In genomic region chr10:20724906-20725305, GRCm38 (mm10) we compare ENCODE assay signal across 8 mouse cellular contexts. TPM values are rescaled to one million over a fixed set of nuclear protein-coding genes. Genes with fewer than 3 reads are reported as not detected.
DNase-seq lines count a peak whose midpoint lies in the region; ATAC-seq lines count a peak whose summit lies in the region.

Pde7b (minus strand) TSS chr10:20725078.

- intact Hi-C loops in heart, postnatal 14 days (cut with DNase I), result loop anchor here (5.0 kb wide), 3 partner anchors 178 to 318 kb away; no protein-coding TSS in a partner anchor

- no peaks in the 10 kb centered on the region for H3K27me3 ChIP-seq in forebrain, embryonic 16.5 days (replicated peaks; ENCODE audit: control insufficient read depth, insufficient read depth, low read length)
- 0 out of 2 replicates have a peak, but pooled peaks cover 7% of the 10 kb centered on the region for H3K27me3 ChIP-seq in liver, embryonic 15.5 days
- H3K27me3 ChIP-seq in stomach, embryonic 16.5 days (ENCODE audit: control insufficient read depth, insufficient read depth, low read length), result no peaks in the 10 kb centered on the region

- H3K4me3 ChIP-seq in forebrain, embryonic 16.5 days (replicated peaks; ENCODE audit: low read length), result peak within 1 kb of the TSS; percentile 41
- peak within 1 kb of the TSS; percentile 46 for H3K4me3 ChIP-seq in liver, embryonic 15.5 days (replicated peaks)
- peak within 1 kb of the TSS; percentile 49 for H3K4me3 ChIP-seq in stomach, embryonic 16.5 days (replicated peaks; ENCODE audit: low read length)

- H3K4me1 ChIP-seq in forebrain, embryonic 16.5 days (replicated peaks; ENCODE audit: control insufficient read depth, insufficient read depth, low read length), result peaks cover 21% of the 10 kb centered on the region
- H3K4me1 ChIP-seq in liver, embryonic 15.5 days (replicated peaks), result peaks cover 7% of the 10 kb centered on the region
- H3K4me1 ChIP-seq in stomach, embryonic 16.5 days (ENCODE audit: control insufficient read depth, insufficient read depth, low read length), result peaks cover 20% of the 10 kb centered on the region; the same call in 1 of the 2 replicates

- DNase-seq in CD4-positive, CD25-positive, alpha-beta regulatory T cell, adult 2 months (ENCODE audit: low read depth, low spot score), result peak; percentile 55
- peak; percentile 20 for DNase-seq in cerebellum, adult 8-10 months
- DNase-seq in heart, postnatal 14 days, result peak; percentile 82 to 85
- DNase-seq in large intestine, adult 2 months (ENCODE audit: low read depth, low spot score), result peak; percentile 42
- peak; percentile 60 for DNase-seq in neural tube, embryonic 10.5 days (ENCODE audit: extremely low spot score, low spot score)

- ATAC-seq in forebrain, embryonic 16.5 days, result peak; percentile 96
- ATAC-seq in liver, embryonic 15.5 days (ENCODE audit: insufficient read depth), result peak; percentile 56; the same call in 1 of the 2 replicates
- ATAC-seq in stomach, embryonic 16.5 days (ENCODE audit: insufficient read depth, low FRiP score), result peak; percentile 88; the same call in 1 of the 2 replicates

- peak within 1 kb of the TSS; percentile 50; the same call in 1 of the 2 replicates for H3K27ac ChIP-seq in forebrain, embryonic 16.5 days (ENCODE audit: low read length)
- H3K27ac ChIP-seq in liver, embryonic 15.5 days (replicated peaks), result no peak within 1 kb of the TSS
- peak within 1 kb of the TSS; percentile 28 for H3K27ac ChIP-seq in stomach, embryonic 16.5 days (ENCODE audit: low read length)

- peak within 1 kb of the TSS; percentile 71 for H3K4me2 ChIP-seq in forebrain, embryonic 16.5 days (ENCODE audit: low read length)
- peak within 1 kb of the TSS; percentile 68 for H3K4me2 ChIP-seq in liver, embryonic 15.5 days
- H3K4me2 ChIP-seq in stomach, embryonic 16.5 days (ENCODE audit: low read depth, low read length), result peak within 1 kb of the TSS; percentile 67

- WGBS in forebrain, embryonic 16.5 days, result 9% methylated on average over 17 of the region's 17 CpGs
- 3% methylated on average over 17 of the region's 17 CpGs for WGBS in large intestine, adult 2 months
- WGBS in liver, embryonic 15.5 days (ENCODE audit: insufficient replicate concordance), result 7% methylated on average over 17 of the region's 17 CpGs
- 5% methylated on average over 17 of the region's 17 CpGs for WGBS in stomach, embryonic 16.5 days

- H3K9ac ChIP-seq in forebrain, embryonic 16.5 days (replicated peaks; ENCODE audit: low read depth, low read length), result peak within 1 kb of the TSS; percentile 54
- H3K9ac ChIP-seq in liver, embryonic 15.5 days, result 0 out of 2 replicates have a peak within 1 kb of the TSS, but pooled peaks have one; percentile 16
- peak within 1 kb of the TSS; percentile 62 for H3K9ac ChIP-seq in stomach, embryonic 16.5 days (ENCODE audit: low read length)

- H3K9me3 ChIP-seq in forebrain, embryonic 16.5 days (ENCODE audit: control insufficient read depth, low read length), result no peaks in the 10 kb centered on the region
- no peaks in the 10 kb centered on the region for H3K9me3 ChIP-seq in liver, embryonic 15.5 days (replicated peaks)
- no peaks in the 10 kb centered on the region for H3K9me3 ChIP-seq in stomach, embryonic 16.5 days (replicated peaks; ENCODE audit: control insufficient read depth, low read length)

- no peaks in the 10 kb centered on the region for H3K36me3 ChIP-seq in forebrain, embryonic 16.5 days (ENCODE audit: control insufficient read depth, insufficient read depth)
- no peaks in the 10 kb centered on the region for H3K36me3 ChIP-seq in liver, embryonic 15.5 days (replicated peaks)
- H3K36me3 ChIP-seq in stomach, embryonic 16.5 days (ENCODE audit: control insufficient read depth, insufficient read depth, low read length), result no peaks in the 10 kb centered on the region

RNA-seq across cellular contexts. Expression of gene Pde7b, which starts in this region (rescaled TPM):
- polyA plus RNA-seq in forebrain, embryonic 16.5 days (2015; fragmentation: Nextera tagmentation; extraction: Ambion mirVana), result 2.8 and 4.5 TPM in 2 replicates
- total RNA-seq in heart, postnatal 14 days (2021), result 10 to 100 TPM; 65.2 to 67.0 TPM
- polyA plus RNA-seq in large intestine, adult 2 months (2012; rRNA removed), result 1.8 and 3.1 TPM in 2 replicates
- polyA plus RNA-seq in liver, embryonic 15.5 days (2015; fragmentation: Nextera tagmentation; extraction: Ambion mirVana), result 0.25 and 0.46 TPM in 2 replicates
- polyA plus RNA-seq in stomach, embryonic 16.5 days (2015; fragmentation: Nextera tagmentation; extraction: Ambion mirVana), result 2.4 and 3.3 TPM in 2 replicates

Comparison
In these comparisons a context has a peak if more than half of its experiments do, and no peak if none do; other contexts are left out.
1. Peak in ATAC-seq, H3K4me3 ChIP-seq, H3K9ac ChIP-seq and H3K4me2 ChIP-seq in liver, embryonic 15.5 days; RNA of the gene not detected or under 1 TPM.
2. DNase-seq: peak in every context shown above with its lines; median percentile 84 in heart, postnatal 14 days; 60 in neural tube, embryonic 10.5 days; 55 in CD4-positive, CD25-positive, alpha-beta regulatory T cell, adult 2 months; 42 in large intestine, adult 2 months; 20 in cerebellum, adult 8-10 months.